Mouse (Mus musculus) stomach, embryonic 14.5 days (tissue): ENCODE measurements around the gene Cflar. TPM values are rescaled to one million over a fixed set of nuclear protein-coding genes. Genes with fewer than 3 reads are reported as not detected.

ENCODE experiments used
- ATAC-seq: fragments of 200-750 bp; cut with Nextera tagmentation; 2 replicates; pipeline ENCODE4 v1.8.0; 2017; ENCODE audit warnings: low read depth, moderate TSS enrichment; ENCODE audit not compliant: insufficient number of reproducible peaks, insufficient read depth, low FRiP score
- H3K27ac ChIP-seq: fragments of 300-500 bp; sonication (generic); 2 replicates; pipeline ENCODE4 v1.5.1; 2014; ENCODE audit warnings: mild to moderate bottlenecking, low read length, moderate library complexity, mixed read lengths
- H3K27me3 ChIP-seq: fragments of 300-500 bp; sonication (generic); 2 replicates; pipeline ENCODE4 v1.6.1; 2014; ENCODE audit warnings: low read length, control low read depth, mixed read lengths; ENCODE audit not compliant: control insufficient read depth, insufficient read depth
- H3K36me3 ChIP-seq: fragments of 300-500 bp; sonication (generic); 2 replicates; pipeline ENCODE4 v1.6.1; 2014; ENCODE audit warnings: mild to moderate bottlenecking, control low read depth, low read length, moderate library complexity, mixed read lengths; ENCODE audit not compliant: control insufficient read depth, insufficient read depth
- H3K4me1 ChIP-seq: fragments of 300-500 bp; sonication (generic); 2 replicates; pipeline ENCODE4 v1.6.1; 2014; ENCODE audit warnings: low read length, control low read depth, mixed read lengths; ENCODE audit not compliant: control insufficient read depth, insufficient read depth
- H3K4me2 ChIP-seq: fragments of 300-500 bp; sonication (generic); replicated peaks from 2 replicates; pipeline ENCODE4 v1.6.1; 2014; ENCODE audit warnings: low read depth, low read length, control low read depth
- H3K4me3 ChIP-seq: fragments of 300-500 bp; sonication (generic); 2 replicates; pipeline ENCODE4 v1.5.1; 2014; ENCODE audit warnings: low read depth, low read length, control low read depth
- H3K9ac ChIP-seq: fragments of 300-500 bp; sonication (generic); replicated peaks from 2 replicates; pipeline ENCODE4 v1.6.1; 2014; ENCODE audit warnings: low read depth, mild to moderate bottlenecking, control low read depth, low read length, moderate library complexity, mixed read lengths
- H3K9me3 ChIP-seq: fragments of 300-500 bp; sonication (generic); 2 replicates; pipeline ENCODE4 v1.6.1; 2016; ENCODE audit warnings: low read depth, low read length, control low read depth; ENCODE audit not compliant: control insufficient read depth
- whole genome bisulfite sequencing: fragments of 180-500 bp; shearing (Covaris S2); extraction: QIAGEN DNeasy Blood & Tissue Kit; methylation state at CpG from one replicate; pipeline ENCODE4 v1.1.7; 2014; 5-methylcytosine and 5-hydroxymethylcytosine counted together
- polyA plus RNA-seq: library from polyadenylated mRNA; unstranded; fragments of >200 nt; fragmentation: Nextera tagmentation; extraction: Ambion mirVana; gene quantifications from 2 replicates; pipeline ENCODE4 v1.2.1, GENCODE M21; 2014

The Cflar gene
- polyA plus RNA-seq, 1 experiment from 2014 or later, result 44.1 TPM

GRCm38 (mm10) chr1:58733636-58734035 lies 22.3 kb downstream of the Cflar start:
- Histone ChIP-seq H3K27ac (no peak overlapping the region), H3K4me2 (no peak overlapping the region)
- 88% methylated on average over 2 of the region's 2 CpGs for WGBS

GRCm38 (mm10) chr1:58734043-58734920 lies 23.0 kb downstream of the Cflar start:
- Histone ChIP-seq H3K4me3 (no peak overlapping the region), H3K36me3 (peaks cover 64% of the 10 kb centered on the region), H3K4me2 (no peak overlapping the region), H3K27ac (no peak overlapping the region), H3K9ac (no peak overlapping the region), H3K9me3 (no peaks in the 10 kb centered on the region), H3K27me3 (no peaks in the 10 kb centered on the region), H3K4me1 (no peaks in the 10 kb centered on the region)
- WGBS, result 92% methylated on average over 11 of the region's 11 CpGs
- no peak for ATAC-seq

More at GRCm38 (mm10) chr1:58733636-58734035, 22.3 kb downstream of the Cflar start:
- no peak overlapping the region for H3K4me3 ChIP-seq
- H3K9me3 ChIP-seq, result no peaks in the 10 kb centered on the region
- no peaks in the 10 kb centered on the region for H3K27me3 ChIP-seq
- no peaks in the 10 kb centered on the region for H3K4me1 ChIP-seq
- H3K36me3 ChIP-seq, result peaks cover 64% of the 10 kb centered on the region
- ATAC-seq, result no peak
- no peak overlapping the region for H3K9ac ChIP-seq

GRCm38 (mm10) chr1:58735962-58736361 lies 24.7 kb downstream of the Cflar start:
- Histone ChIP-seq H3K4me3 (no peak overlapping the region), H3K9ac (no peak overlapping the region), H3K27me3 (no peaks in the 10 kb centered on the region), H3K27ac (no peak overlapping the region), H3K4me2 (no peak overlapping the region), H3K36me3 (peaks cover 70% of the 10 kb centered on the region), H3K9me3 (no peaks in the 10 kb centered on the region), H3K4me1 (no peaks in the 10 kb centered on the region)
- WGBS, result 90% methylated on average over 7 of the region's 7 CpGs
- ATAC-seq, result no peak

GRCm38 (mm10) chr1:58736968-58737367 lies 25.7 kb downstream of the Cflar start:
- no peaks in the 10 kb centered on the region for H3K27me3 ChIP-seq
- no peak overlapping the region for H3K27ac ChIP-seq
- no peak for ATAC-seq
- H3K4me2 ChIP-seq, result no peak overlapping the region
- H3K9ac ChIP-seq, result no peak overlapping the region
- H3K36me3 ChIP-seq, result peaks cover 71% of the 10 kb centered on the region
- 87% methylated on average over 22 of the region's 22 CpGs for WGBS
- H3K9me3 ChIP-seq, result no peaks in the 10 kb centered on the region
- no peak overlapping the region for H3K4me3 ChIP-seq
- no peaks in the 10 kb centered on the region for H3K4me1 ChIP-seq

- WGBS, result 87% methylated on average over 7 of the region's 7 CpGs
- Histone ChIP-seq H3K9ac (no peak overlapping the region), H3K36me3 (peaks cover 87% of the 10 kb centered on the region), H3K4me3 (no peak overlapping the region), H3K27me3 (no peaks in the 10 kb centered on the region), H3K4me1 (no peaks in the 10 kb centered on the region), H3K9me3 (no peaks in the 10 kb centered on the region), H3K4me2 (no peak overlapping the region), H3K27ac (no peak overlapping the region)
- ATAC-seq, result no peak
These were observed 28.2 kb downstream of the Cflar start for GRCm38 (mm10) chr1:58739529-58739928.

GRCm38 (mm10) chr1:58742571-58743021 lies 31.3 kb downstream of the Cflar start:
- Histone ChIP-seq H3K27me3 (no peaks in the 10 kb centered on the region), H3K9ac (no peak overlapping the region), H3K27ac (no peak overlapping the region), H3K9me3 (no peaks in the 10 kb centered on the region), H3K4me1 (no peaks in the 10 kb centered on the region), H3K4me3 (no peak overlapping the region), H3K4me2 (no peak overlapping the region), H3K36me3 (peaks cover 79% of the 10 kb centered on the region)
- ATAC-seq, result no peak
- WGBS, result 70% methylated on average over 5 of the region's 5 CpGs

GRCm38 (mm10) chr1:58743252-58743651 lies 31.9 kb downstream of the Cflar start:
- no peak overlapping the region for H3K27ac ChIP-seq
- H3K9ac ChIP-seq, result no peak overlapping the region
- WGBS, result 93% methylated on average over 6 of the region's 6 CpGs
- peaks cover 79% of the 10 kb centered on the region for H3K36me3 ChIP-seq
- ATAC-seq, result no peak
- H3K4me2 ChIP-seq, result no peak overlapping the region
- no peaks in the 10 kb centered on the region for H3K9me3 ChIP-seq
- no peaks in the 10 kb centered on the region for H3K27me3 ChIP-seq
- H3K4me3 ChIP-seq, result no peak overlapping the region
- no peaks in the 10 kb centered on the region for H3K4me1 ChIP-seq

GRCm38 (mm10) chr1:58744645-58745044 lies 33.3 kb downstream of the Cflar start:
- peaks cover 81% of the 10 kb centered on the region for H3K36me3 ChIP-seq
- no peak for ATAC-seq

More at GRCm38 (mm10) chr1:58744645-58745044, 33.3 kb downstream of the Cflar start:
- Histone ChIP-seq H3K4me1 (no peaks in the 10 kb centered on the region), H3K27ac (no peak overlapping the region), H3K4me3 (no peak overlapping the region), H3K4me2 (no peak overlapping the region), H3K9ac (no peak overlapping the region), H3K9me3 (no peaks in the 10 kb centered on the region), H3K27me3 (no peaks in the 10 kb centered on the region)
- 79% methylated on average over 7 of the region's 7 CpGs for WGBS
